Mouse (Mus musculus): ENCODE results near the gene Lrrc28. TPM values are rescaled to one million over a fixed set of nuclear protein-coding genes. Genes with fewer than 3 reads are reported as not detected.
A peak's percentile ranks its signal among the peaks of the same experiment; 100 is the strongest.

Gene Lrrc28
- total and polyA plus RNA-seq, 3 experiments, result 9.7 to 16.0 TPM; not detected in 1

DNA sequence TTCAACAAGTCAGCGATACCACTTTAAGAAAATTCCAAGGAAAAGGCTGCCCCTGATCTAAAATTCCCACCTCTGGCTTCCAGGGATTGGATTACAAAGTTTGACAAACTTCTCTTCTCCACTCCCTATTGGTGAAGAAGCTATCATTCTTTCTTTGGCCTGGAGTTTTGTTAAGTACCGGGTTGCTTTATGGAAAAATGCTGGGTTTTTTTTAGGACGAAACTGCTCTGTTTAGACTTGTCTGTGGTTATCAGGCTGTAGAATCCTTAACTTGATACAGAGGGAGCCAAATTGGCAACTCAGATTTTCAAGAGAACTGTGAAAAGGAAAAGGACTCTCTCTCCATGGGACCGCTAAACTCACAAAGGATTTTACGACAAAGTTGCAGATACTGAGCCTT, 2.2 kb upstream of the Lrrc28 start, which contains the start of gene Ttc23:
Gene Ttc23, plus strand, starts transcription at position 134 of the 400 bp plus-strand sequence.
- Histone ChIP-seq H3K9ac (ENCODE audit: control insufficient read depth, low read depth, low read length, poor library complexity, severe bottlenecking) (peak within 1 kb of the TSS; percentile 91), H3K9me3 (replicated peaks; ENCODE audit: insufficient read depth, low read length) (no peaks in the 10 kb centered on the region), H3K27me3 (ENCODE audit: control insufficient read depth in 1 of 2, insufficient read depth in 2 of 2, low read length in 2 of 2) (peaks cover 0 to 1% of the 10 kb centered on the region in 2 experiments; a peak in 1 of 4 replicates), H3K36me3 (ENCODE audit: control insufficient read depth in 1 of 2, insufficient read depth in 2 of 2, low read length in 2 of 2) (peaks cover 0 to 5% of the 10 kb centered on the region in 2 experiments; a peak in 2 of 4 replicates), H3K4me1 (ENCODE audit: control insufficient read depth in 1 of 2, insufficient read depth in 2 of 2, low read length in 2 of 2) (no peaks in the 10 kb centered on the region), H3K27ac (ENCODE audit: control insufficient read depth, low read depth, low read length) (no peak within 1 kb of the TSS), H3K4me3 (ENCODE audit: control insufficient read depth in 1 of 2, insufficient read depth in 1 of 2, low read depth in 2 of 2, low read length in 2 of 2) (peak within 1 kb of the TSS; percentile 83 to 92), H3K79me2 (ENCODE audit: control insufficient read depth, insufficient read depth, low read length, poor library complexity) (peaks cover 7% of the 10 kb centered on the region; the same call in 1 of the 2 replicates)
- no peak for DNase-seq (ENCODE audit: low read depth, low spot score)
- TF ChIP-seq JUND (IDR thresholded peaks at IDR 0.05; ENCODE audit: low read depth, low read length) (no peak), ZC3H11A (IDR thresholded peaks at IDR 0.05; ENCODE audit: low read depth, low read length) (no peak), ELF1 (IDR thresholded peaks at IDR 0.05; ENCODE audit: low read depth, low read length) (no peak), ETS1 (IDR thresholded peaks at IDR 0.05; ENCODE audit: low read depth, low read length) (no peak), ZKSCAN1 (IDR thresholded peaks at IDR 0.05; ENCODE audit: low read depth, low read length) (no peak), TAL1 (IDR thresholded peaks at IDR 0.05; ENCODE audit: low read length) (no peak), SMC3 (IDR thresholded peaks at IDR 0.05; ENCODE audit: low read depth, low read length) (no peak), CHD2 (IDR thresholded peaks at IDR 0.05; ENCODE audit: low read length) (no peak), CTCF (IDR thresholded peaks at IDR 0.05 in 2 of 3, conservative IDR thresholded peaks at IDR 0.05 in 1 of 3; ENCODE audit: control insufficient read depth in 1 of 3, insufficient read depth in 1 of 3, low read depth in 2 of 3, low read length in 3 of 3, poor library complexity in 1 of 3, severe bottlenecking in 1 of 3) (no peak), CHD1 (IDR thresholded peaks at IDR 0.05; ENCODE audit: low read depth, low read length) (no peak), EP300 (IDR thresholded peaks at IDR 0.05; ENCODE audit: low read depth in 1 of 2, low read length in 2 of 2) (no peak), TCF12 (IDR thresholded peaks at IDR 0.05; ENCODE audit: low read depth, low read length) (no peak)

GRCm38 (mm10) chr7:67646131-67646530, 1.1 kb upstream of the Lrrc28 start:
- H3K27ac ChIP-seq (ENCODE audit: control insufficient read depth, low read depth, low read length), result peak overlapping the region; percentile 79
- H3K4me1 ChIP-seq (ENCODE audit: control insufficient read depth in 1 of 2, insufficient read depth in 2 of 2, low read length in 2 of 2), result no peaks in the 10 kb centered on the region
- H3K9me3 ChIP-seq (replicated peaks; ENCODE audit: insufficient read depth, low read length), result no peaks in the 10 kb centered on the region
- H3K36me3 ChIP-seq (ENCODE audit: control insufficient read depth in 1 of 2, insufficient read depth in 2 of 2, low read length in 2 of 2), result peaks cover 0 to 5% of the 10 kb centered on the region in 2 experiments; a peak in 2 of 4 replicates
- peak overlapping the region; percentile 83 to 92 for H3K4me3 ChIP-seq (ENCODE audit: control insufficient read depth in 1 of 2, insufficient read depth in 1 of 2, low read depth in 2 of 2, low read length in 2 of 2)
- peak; percentile 58 for DNase-seq (ENCODE audit: low read depth, low spot score)
- peaks cover 0 to 1% of the 10 kb centered on the region in 2 experiments; a peak in 1 of 4 replicates for H3K27me3 ChIP-seq (ENCODE audit: control insufficient read depth in 1 of 2, insufficient read depth in 2 of 2, low read length in 2 of 2)
- peak overlapping the region; percentile 91 for H3K9ac ChIP-seq (ENCODE audit: control insufficient read depth, low read depth, low read length, poor library complexity, severe bottlenecking)
- H3K79me2 ChIP-seq (ENCODE audit: control insufficient read depth, insufficient read depth, low read length, poor library complexity), result peaks cover 7% of the 10 kb centered on the region; the same call in 1 of the 2 replicates
- TF ChIP-seq MEF2A (IDR thresholded peaks at IDR 0.05; ENCODE audit: extremely low read depth, insufficient replicate concordance, low read depth, low read length, poor library complexity, severe bottlenecking) (no peak), CHD1 (IDR thresholded peaks at IDR 0.05; ENCODE audit: low read depth, low read length) (0 out of 2 replicates have a peak, but pooled peaks have one; percentile 16), TCF12 (IDR thresholded peaks at IDR 0.05; ENCODE audit: low read depth, low read length) (no peak), MAX (IDR thresholded peaks at IDR 0.05; ENCODE audit: low read length) (no peak)
